10 mouse cellular contexts compared by ENCODE assay signal in the genomic region with DNA sequence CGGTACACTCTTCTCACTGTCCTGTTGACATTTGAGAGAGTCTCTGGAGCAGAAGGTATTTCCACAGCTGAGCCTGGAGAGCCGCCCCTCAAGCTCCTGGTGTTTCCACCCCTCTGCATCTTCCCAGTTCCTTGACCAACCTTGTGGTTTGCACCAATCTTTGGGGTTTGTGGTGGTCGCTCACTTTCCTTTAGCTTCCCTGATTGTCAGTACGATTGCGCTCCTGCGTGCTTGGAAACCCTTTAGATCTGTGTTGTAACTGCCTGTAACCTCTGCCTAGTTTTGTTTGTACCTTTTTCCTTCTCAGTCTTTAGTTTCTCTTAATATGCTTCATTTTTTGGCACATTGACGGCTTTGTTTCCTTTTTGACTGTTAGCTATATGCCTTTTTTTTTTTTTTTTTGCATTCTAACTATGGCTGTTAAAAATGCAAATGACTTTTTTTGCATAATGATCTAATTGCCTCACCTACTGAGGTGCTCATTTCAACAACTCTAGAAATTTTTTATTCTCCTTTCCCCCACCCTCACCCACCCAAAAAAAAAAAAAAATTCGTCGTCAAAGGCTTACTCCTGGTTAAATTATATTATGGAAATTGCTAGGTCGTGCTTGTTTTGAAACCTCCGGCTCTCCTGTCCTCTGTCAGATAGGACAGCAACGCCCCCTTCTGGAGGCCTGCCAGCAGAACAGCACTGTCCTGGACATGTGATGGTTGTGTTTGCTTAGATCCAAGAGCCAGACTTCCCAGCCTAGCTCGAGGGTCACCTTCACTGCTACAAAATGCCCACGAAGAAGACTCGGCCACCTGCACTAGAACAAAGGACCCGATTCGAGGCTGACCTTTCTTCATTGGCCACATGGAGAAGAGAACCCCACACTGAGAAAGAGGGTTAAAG. TPM values are rescaled to one million over a fixed set of nuclear protein-coding genes. Genes with fewer than 3 reads are reported as not detected.
DNase-seq lines count a peak whose midpoint lies in the region; ATAC-seq lines count a peak whose summit lies in the region.
"Had no signal": no experiment of that assay in that cellular context is flagged by ENCODE, and none has a peak within 500 bp of the region (broad histone marks: within the 10 kb centered on the region; RNA-seq: fewer than 3 reads in every experiment).

No protein-coding gene starts in this region.

- peaks cover 19% of the 10 kb centered on the region; the same call in 1 of the 2 replicates for H3K27me3 ChIP-seq in liver, embryonic 12.5 days (replicated peaks)
- H3K27me3 ChIP-seq: embryonic facial prominence, embryonic 12.5 days; neural tube, embryonic 13.5 days had no signal

- H3K36me3 ChIP-seq in liver, embryonic 12.5 days: no peaks in the 10 kb centered on the region
- H3K36me3 ChIP-seq: embryonic facial prominence, embryonic 12.5 days; neural tube, embryonic 13.5 days had no signal

- no peak overlapping the region for H3K27ac ChIP-seq in liver, embryonic 12.5 days
- H3K27ac ChIP-seq: embryonic facial prominence, embryonic 12.5 days; neural tube, embryonic 13.5 days had no signal

- H3K9ac ChIP-seq in liver, embryonic 12.5 days: no peak overlapping the region
- H3K9ac ChIP-seq: embryonic facial prominence, embryonic 12.5 days; neural tube, embryonic 13.5 days had no signal

- peak; percentile 76 for ATAC-seq in liver, embryonic 12.5 days

- H3K4me2 ChIP-seq in liver, embryonic 12.5 days: peak overlapping the region; percentile 48
- H3K4me2 ChIP-seq: embryonic facial prominence, embryonic 12.5 days; neural tube, embryonic 13.5 days had no signal

- peak; percentile 53 for DNase-seq in layer of hippocampus, adult 11-12 months (ENCODE audit: low spot score)
- no peak for DNase-seq in layer of hippocampus, adult 9-10 months (ENCODE audit: low spot score)
- peak; percentile 54 for DNase-seq in c-Kit-positive CD71-negative TER-119-negative erythroid progenitor cells, embryonic 14.5 days (ENCODE audit: low read depth)
- peak; percentile 46 for DNase-seq in forelimb bud, embryonic 11.5 days (ENCODE audit: low read depth, low spot score)
- DNase-seq in induced T-regulatory cell, adult 2 months (ENCODE audit: low read depth): peak; percentile 62
- peak; percentile 31 for DNase-seq in ovary, postnatal 10 days (ENCODE audit: low spot score)
- DNase-seq in thymus, postnatal 14 days: peak; percentile 93

- no peak overlapping the region for H3K4me3 ChIP-seq in liver, embryonic 12.5 days
- H3K4me3 ChIP-seq: embryonic facial prominence, embryonic 12.5 days; neural tube, embryonic 13.5 days had no signal

- WGBS in liver, embryonic 12.5 days (ENCODE audit: insufficient replicate concordance): 20% methylated on average over 17 of the region's 17 CpGs

- peaks cover 4% of the 10 kb centered on the region for H3K4me1 ChIP-seq in liver, embryonic 12.5 days

- no peaks in the 10 kb centered on the region for H3K9me3 ChIP-seq in liver, embryonic 12.5 days (replicated peaks)
- H3K9me3 ChIP-seq: embryonic facial prominence, embryonic 12.5 days; neural tube, embryonic 13.5 days had no signal

RNA-seq across cellular contexts. Expression of a gene that starts 57.5 kb away (rescaled TPM):
- 50.2 and 52.5 TPM in 2 replicates for polyA plus RNA-seq in liver, embryonic 12.5 days (2016; fragmentation: Nextera tagmentation; extraction: Ambion mirVana)
